Mouse (Mus musculus) olfactory bulb, adult 2 months (tissue): ENCODE results near the gene Pdia2.

Source experiments
- CTCF ChIP-seq: fragments of 200-500 bp; IDR thresholded peaks from 2 replicates; pipeline ENCODE4 v1.5.1; 2012; ENCODE audit warnings: low read depth, mild to moderate bottlenecking, low read length, moderate library complexity; ENCODE audit not compliant: insufficient read depth
- POLR2A ChIP-seq: fragments of 200-500 bp; IDR thresholded peaks from 2 replicates; pipeline ENCODE4 v1.6.1; 2012; ENCODE audit warnings: mild to moderate bottlenecking, low read depth, low read length, moderate library complexity; ENCODE audit not compliant: insufficient read depth

DNA sequence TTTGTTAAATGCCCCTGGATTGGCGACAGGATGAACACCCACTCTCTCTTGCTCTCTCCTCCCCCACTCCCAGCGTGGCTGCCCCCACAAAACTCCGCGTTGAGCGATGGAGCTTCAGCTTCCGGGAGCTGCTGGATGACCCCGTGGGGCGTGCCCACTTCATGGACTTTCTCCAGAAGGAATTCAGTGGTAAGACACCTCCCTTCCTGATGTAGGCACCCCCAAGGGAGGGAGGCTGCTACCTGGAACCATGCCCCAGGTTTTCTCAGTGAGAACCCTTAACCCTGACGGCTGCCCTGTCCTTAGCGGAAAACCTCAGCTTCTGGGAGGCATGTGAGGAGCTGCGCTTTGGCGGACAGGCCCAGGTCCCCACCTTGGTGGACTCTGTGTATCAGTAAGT lies 8.8 kb upstream of the Pdia2 start, which contains the start of gene Arhgdig:
- no peak for TF ChIP-seq POLR2A
- no peak for TF ChIP-seq CTCF
